Mouse (Mus musculus): ENCODE results near the gene Zc3h6. TPM values are rescaled to one million over a fixed set of nuclear protein-coding genes. Genes with fewer than 3 reads are reported as not detected.
A peak's percentile ranks its signal among the peaks of the same experiment; 100 is the strongest.

Zc3h6 gene
- polyA plus RNA-seq, 1 experiment from 2014 or later, result 1.3 TPM

- Histone ChIP-seq H3K9me3 (replicated peaks; ENCODE audit: control insufficient read depth, low read length) (no peaks in the 10 kb centered on the region), H3K4me1 (ENCODE audit: control insufficient read depth, insufficient read depth, low read length) (no peaks in the 10 kb centered on the region)
- 74% methylated on average over 8 of the region's 8 CpGs for WGBS
Measured at GRCm38 (mm10) chr2:129047811-129048210, 80.6 kb downstream of the Zc3h6 start, which contains the start of gene Vinac1. TSS of gene Vinac1 (minus strand) at chr2:129048172.

GRCm38 (mm10) chr2:129052451-129052983 lies 85.3 kb downstream of the Zc3h6 start:
- WGBS, result 50% methylated on average over 4 of the region's 4 CpGs
- H3K9ac ChIP-seq (ENCODE audit: low read length), result no peak overlapping the region
- no peak for ATAC-seq (replicated peaks; ENCODE audit: extremely low read depth, insufficient read depth, low FRiP score)
- H3K4me2 ChIP-seq (ENCODE audit: low read depth, low read length), result no peak overlapping the region
- H3K36me3 ChIP-seq (ENCODE audit: control insufficient read depth, insufficient read depth), result no peaks in the 10 kb centered on the region
- no peak overlapping the region for H3K4me3 ChIP-seq (ENCODE audit: low read length)
- H3K27ac ChIP-seq (ENCODE audit: low read length), result no peak overlapping the region
- H3K4me1 ChIP-seq (ENCODE audit: control insufficient read depth, insufficient read depth, low read length), result no peaks in the 10 kb centered on the region
- no peaks in the 10 kb centered on the region for H3K27me3 ChIP-seq (ENCODE audit: control insufficient read depth, insufficient read depth, low read length)
- peaks cover 5% of the 10 kb centered on the region for H3K9me3 ChIP-seq (replicated peaks; ENCODE audit: control insufficient read depth, low read length)

More at GRCm38 (mm10) chr2:129047811-129048210, 80.6 kb downstream of the Zc3h6 start, which contains the start of gene Vinac1:
- Histone ChIP-seq H3K4me3 (ENCODE audit: low read length) (no peak within 1 kb of the TSS), H3K36me3 (ENCODE audit: control insufficient read depth, insufficient read depth) (no peaks in the 10 kb centered on the region), H3K4me2 (ENCODE audit: low read depth, low read length) (no peak within 1 kb of the TSS), H3K27ac (ENCODE audit: low read length) (no peak within 1 kb of the TSS), H3K9ac (ENCODE audit: low read length) (no peak within 1 kb of the TSS), H3K27me3 (ENCODE audit: control insufficient read depth, insufficient read depth, low read length) (no peaks in the 10 kb centered on the region)
- no peak for ATAC-seq (replicated peaks; ENCODE audit: extremely low read depth, insufficient read depth, low FRiP score)

GRCm38 (mm10) chr2:129055741-129056140 lies 88.5 kb downstream of the Zc3h6 start:
- ATAC-seq (replicated peaks; ENCODE audit: extremely low read depth, insufficient read depth, low FRiP score), result no peak
- no peaks in the 10 kb centered on the region for H3K4me1 ChIP-seq (ENCODE audit: control insufficient read depth, insufficient read depth, low read length)
- H3K36me3 ChIP-seq (ENCODE audit: control insufficient read depth, insufficient read depth), result no peaks in the 10 kb centered on the region

GRCm38 (mm10) chr2:129056597-129056996 lies 89.4 kb downstream of the Zc3h6 start:
- Histone ChIP-seq H3K4me2 (ENCODE audit: low read depth, low read length) (no peak overlapping the region), H3K36me3 (ENCODE audit: control insufficient read depth, insufficient read depth) (no peaks in the 10 kb centered on the region)

More at GRCm38 (mm10) chr2:129055741-129056140, 88.5 kb downstream of the Zc3h6 start:
- Histone ChIP-seq H3K4me2 (ENCODE audit: low read depth, low read length) (no peak overlapping the region), H3K4me3 (ENCODE audit: low read length) (no peak overlapping the region), H3K27ac (ENCODE audit: low read length) (no peak overlapping the region), H3K27me3 (ENCODE audit: control insufficient read depth, insufficient read depth, low read length) (no peaks in the 10 kb centered on the region), H3K9me3 (replicated peaks; ENCODE audit: control insufficient read depth, low read length) (peaks cover 9% of the 10 kb centered on the region), H3K9ac (ENCODE audit: low read length) (no peak overlapping the region)
- WGBS, result 83% methylated on average over 6 of the region's 6 CpGs

DNA sequence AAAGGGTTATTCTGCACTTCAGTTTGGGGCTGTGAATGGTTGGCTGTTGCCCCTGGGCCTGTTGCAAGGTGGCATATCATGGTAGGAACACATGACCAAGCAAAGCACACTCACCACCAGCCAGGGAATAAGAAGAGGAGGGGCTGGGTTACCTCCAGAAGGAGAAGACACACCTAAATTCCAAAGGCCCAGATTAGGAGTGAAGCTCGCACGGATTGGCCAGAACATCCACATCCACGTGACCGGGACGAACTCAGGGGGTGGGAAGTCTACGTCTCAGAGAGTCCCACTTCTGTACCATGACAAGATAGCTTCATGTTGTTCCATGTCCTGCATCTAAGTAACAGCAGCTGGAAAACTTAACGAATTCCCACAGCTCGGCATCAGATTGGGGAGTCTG lies 90.1 kb downstream of the Zc3h6 start:
- no peak overlapping the region for H3K9ac ChIP-seq (ENCODE audit: low read length)
- no peaks in the 10 kb centered on the region for H3K36me3 ChIP-seq (ENCODE audit: control insufficient read depth, insufficient read depth)
- no peak overlapping the region for H3K27ac ChIP-seq (ENCODE audit: low read length)
- H3K4me3 ChIP-seq (ENCODE audit: low read length), result no peak overlapping the region
- peaks cover 9% of the 10 kb centered on the region for H3K9me3 ChIP-seq (replicated peaks; ENCODE audit: control insufficient read depth, low read length)
- no peaks in the 10 kb centered on the region for H3K27me3 ChIP-seq (ENCODE audit: control insufficient read depth, insufficient read depth, low read length)
- no peaks in the 10 kb centered on the region for H3K4me1 ChIP-seq (ENCODE audit: control insufficient read depth, insufficient read depth, low read length)
- ATAC-seq (replicated peaks; ENCODE audit: extremely low read depth, insufficient read depth, low FRiP score), result no peak
- H3K4me2 ChIP-seq (ENCODE audit: low read depth, low read length), result no peak overlapping the region
- 87% methylated on average over 8 of the region's 8 CpGs for WGBS

More at GRCm38 (mm10) chr2:129056597-129056996, 89.4 kb downstream of the Zc3h6 start:
- 48% methylated on average over 9 of the region's 9 CpGs for WGBS
- peaks cover 9% of the 10 kb centered on the region for H3K9me3 ChIP-seq (replicated peaks; ENCODE audit: control insufficient read depth, low read length)
- no peak overlapping the region for H3K27ac ChIP-seq (ENCODE audit: low read length)
- no peaks in the 10 kb centered on the region for H3K27me3 ChIP-seq (ENCODE audit: control insufficient read depth, insufficient read depth, low read length)
- no peaks in the 10 kb centered on the region for H3K4me1 ChIP-seq (ENCODE audit: control insufficient read depth, insufficient read depth, low read length)
- no peak overlapping the region for H3K9ac ChIP-seq (ENCODE audit: low read length)
- no peak overlapping the region for H3K4me3 ChIP-seq (ENCODE audit: low read length)
- ATAC-seq (replicated peaks; ENCODE audit: extremely low read depth, insufficient read depth, low FRiP score), result no peak

DNA sequence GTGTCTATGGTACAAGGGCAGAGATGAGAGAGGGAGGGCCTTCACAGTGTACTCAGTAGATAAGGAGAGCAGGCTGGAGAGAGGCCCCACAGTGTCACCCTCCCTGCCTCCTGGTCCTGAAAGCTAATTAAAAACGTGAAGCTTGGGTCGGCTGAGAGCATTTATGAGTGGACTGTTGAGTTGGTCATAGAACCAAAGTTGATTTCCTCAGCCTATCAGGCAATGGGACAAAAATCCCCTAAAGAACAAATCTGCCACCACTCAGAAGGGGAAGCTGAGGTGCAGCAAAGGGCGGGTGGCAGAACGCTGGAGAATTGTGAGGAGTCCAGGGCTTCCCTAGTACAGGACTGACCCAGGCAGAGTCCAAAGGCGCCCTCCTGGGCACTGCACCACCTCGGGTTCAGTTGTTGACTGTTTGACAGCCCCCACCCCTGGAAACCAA lies 90.7 kb downstream of the Zc3h6 start:
- ATAC-seq (replicated peaks; ENCODE audit: extremely low read depth, insufficient read depth, low FRiP score), result no peak
- WGBS, result 84% methylated on average over 6 of the region's 6 CpGs

DNA sequence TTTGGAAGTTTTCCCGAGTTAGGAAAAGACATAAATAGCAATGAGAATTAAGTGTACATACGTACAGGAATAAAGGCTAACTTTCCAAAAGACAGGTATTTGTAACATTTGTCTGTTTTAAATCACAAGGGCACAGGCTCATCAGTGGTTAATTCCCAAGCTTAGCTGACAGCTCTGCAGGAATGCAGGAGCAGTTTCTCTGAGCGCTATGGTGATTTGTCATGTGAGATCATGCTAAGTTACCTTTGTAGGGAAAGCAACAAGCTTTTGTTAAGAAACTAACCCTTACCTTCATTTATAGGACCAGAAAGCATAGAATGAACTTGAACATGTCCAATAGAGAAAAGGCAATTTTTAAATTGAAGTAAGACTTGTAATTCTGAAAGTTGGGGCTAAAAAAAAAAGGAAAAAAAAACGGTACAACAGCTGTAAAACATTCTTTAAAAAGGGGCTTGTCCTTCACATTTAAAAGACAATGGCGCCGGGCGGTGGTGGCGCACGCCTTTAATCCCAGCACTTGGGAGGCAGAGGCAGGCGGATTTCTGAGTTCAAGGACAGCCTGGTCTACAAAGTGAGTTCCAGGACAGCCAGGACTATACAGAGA lies 94.4 kb downstream of the Zc3h6 start:
- Histone ChIP-seq H3K36me3 (ENCODE audit: control insufficient read depth, insufficient read depth) (no peaks in the 10 kb centered on the region), H3K27ac (ENCODE audit: low read length) (no peak overlapping the region), H3K9ac (ENCODE audit: low read length) (no peak overlapping the region), H3K9me3 (replicated peaks; ENCODE audit: control insufficient read depth, low read length) (peaks cover 6% of the 10 kb centered on the region), H3K4me2 (ENCODE audit: low read depth, low read length) (no peak overlapping the region), H3K4me3 (ENCODE audit: low read length) (no peak overlapping the region), H3K27me3 (ENCODE audit: control insufficient read depth, insufficient read depth, low read length) (no peaks in the 10 kb centered on the region), H3K4me1 (ENCODE audit: control insufficient read depth, insufficient read depth, low read length) (peaks cover 3% of the 10 kb centered on the region)
- WGBS, result 63% methylated on average over 10 of the region's 10 CpGs
- no peak for ATAC-seq (replicated peaks; ENCODE audit: extremely low read depth, insufficient read depth, low FRiP score)

More for the DNA sequence above, 90.7 kb downstream of the Zc3h6 start:
- H3K27me3 ChIP-seq (ENCODE audit: control insufficient read depth, insufficient read depth, low read length), result no peaks in the 10 kb centered on the region
- H3K27ac ChIP-seq (ENCODE audit: low read length), result no peak overlapping the region
- H3K4me3 ChIP-seq (ENCODE audit: low read length), result no peak overlapping the region
- no peak overlapping the region for H3K9ac ChIP-seq (ENCODE audit: low read length)
- no peaks in the 10 kb centered on the region for H3K36me3 ChIP-seq (ENCODE audit: control insufficient read depth, insufficient read depth)
- peaks cover 9% of the 10 kb centered on the region for H3K9me3 ChIP-seq (replicated peaks; ENCODE audit: control insufficient read depth, low read length)
- H3K4me2 ChIP-seq (ENCODE audit: low read depth, low read length), result no peak overlapping the region
- H3K4me1 ChIP-seq (ENCODE audit: control insufficient read depth, insufficient read depth, low read length), result no peaks in the 10 kb centered on the region

DNA sequence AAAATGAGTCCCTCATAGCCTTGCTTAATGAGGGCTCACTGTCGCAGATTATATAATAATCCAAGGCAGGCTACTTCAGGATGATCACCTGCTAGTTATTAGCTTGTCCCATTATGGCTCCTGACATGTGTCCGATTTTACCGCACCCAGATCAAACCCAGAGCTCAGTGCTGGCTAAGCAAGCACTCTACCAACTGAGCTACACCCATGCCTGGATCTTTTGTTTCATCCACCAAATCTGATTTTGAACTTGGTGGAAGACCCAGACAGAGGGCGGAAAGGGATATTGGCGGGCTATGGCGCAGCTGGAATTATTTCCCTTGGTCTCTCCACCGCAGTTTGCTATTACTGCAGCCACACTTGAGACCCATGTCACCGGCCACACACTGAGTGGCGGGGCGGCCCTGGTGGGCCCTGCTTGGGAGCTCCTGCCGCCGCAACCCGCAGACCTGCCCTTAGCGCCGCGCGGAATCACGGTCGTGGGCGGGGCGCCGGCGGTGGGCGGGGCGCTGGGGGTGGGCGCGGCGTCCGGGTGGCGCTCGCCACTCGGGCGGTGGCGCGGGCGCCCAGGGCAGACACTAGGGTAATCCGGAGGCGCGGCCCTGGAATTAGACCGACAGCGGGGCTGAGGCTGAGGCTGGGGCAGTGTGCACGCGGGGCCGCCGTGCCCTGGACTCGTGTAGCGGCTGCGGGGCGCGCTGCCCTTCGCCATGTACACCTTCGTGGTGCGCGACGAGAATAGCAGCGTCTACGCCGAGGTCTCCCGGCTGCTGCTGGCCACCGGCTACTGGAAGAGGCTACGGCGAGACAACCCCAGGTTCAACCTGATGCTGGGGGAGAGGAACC lies 98.5 kb downstream of the Zc3h6 start, which contains the start of gene Ttl:
Gene Ttl (plus strand): TSS at position 506 of the 846 bp plus-strand sequence.
- peak within 1 kb of the TSS; percentile 61 for H3K27ac ChIP-seq (ENCODE audit: low read length)
- H3K9ac ChIP-seq (ENCODE audit: low read length), result peak within 1 kb of the TSS; percentile 88
- peaks cover 9% of the 10 kb centered on the region for H3K4me1 ChIP-seq (ENCODE audit: control insufficient read depth, insufficient read depth, low read length)
- peak within 1 kb of the TSS; percentile 71 for H3K4me2 ChIP-seq (ENCODE audit: low read depth, low read length)
- H3K27me3 ChIP-seq (ENCODE audit: control insufficient read depth, insufficient read depth, low read length), result no peaks in the 10 kb centered on the region
- ATAC-seq (replicated peaks; ENCODE audit: extremely low read depth, insufficient read depth, low FRiP score), result peak; percentile 96
- no peaks in the 10 kb centered on the region for H3K9me3 ChIP-seq (replicated peaks; ENCODE audit: control insufficient read depth, low read length)
- H3K36me3 ChIP-seq (ENCODE audit: control insufficient read depth, insufficient read depth), result peaks cover 3% of the 10 kb centered on the region; the same call in 1 of the 2 replicates
- peak within 1 kb of the TSS; percentile 82 for H3K4me3 ChIP-seq (ENCODE audit: low read length)
- WGBS, result 1% methylated on average over 62 of the region's 62 CpGs
